Mouse (Mus musculus): ENCODE data around the gene Zc3h8.
A peak's percentile ranks its signal among the peaks of the same experiment; 100 is the strongest.

The Zc3h8 gene

GRCm38 (mm10) chr2:128890661-128891335 lies 53.1 kb downstream of the Zc3h8 start:
- no peak for DNase-seq

DNA sequence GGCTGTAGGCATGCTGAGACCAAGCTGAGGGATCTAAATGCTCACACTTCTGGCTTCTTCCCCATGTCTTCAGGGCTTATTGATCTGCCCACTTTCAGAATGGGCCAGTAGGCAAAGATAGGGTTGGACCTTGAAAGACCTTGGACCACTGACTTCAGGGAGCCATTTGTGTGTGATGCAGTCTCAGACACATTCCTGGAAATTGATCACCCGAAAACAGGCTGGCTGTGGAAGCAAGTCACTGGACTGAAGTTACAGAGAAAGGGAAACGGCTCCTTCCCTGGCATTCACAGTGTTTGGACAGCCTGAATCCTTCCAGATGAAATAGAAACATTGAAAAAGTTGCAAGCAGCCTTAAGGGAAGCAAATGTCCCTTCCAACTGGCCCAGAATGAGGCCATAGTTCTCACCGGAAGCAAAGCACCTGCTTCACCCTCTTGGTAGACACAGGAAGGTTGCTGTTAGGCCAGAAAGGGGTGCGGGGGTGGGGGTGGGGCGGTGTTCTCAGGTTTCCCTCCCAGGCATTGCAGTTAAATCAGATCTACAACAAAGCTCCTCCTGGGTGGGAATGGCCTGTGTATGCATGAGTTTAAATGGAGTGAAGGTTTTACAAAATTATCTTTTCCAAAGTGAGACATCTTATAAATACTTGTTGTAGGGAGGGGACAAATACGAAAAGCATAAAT lies 55.9 kb downstream of the Zc3h8 start:
- peak; percentile 15 for DNase-seq

DNA sequence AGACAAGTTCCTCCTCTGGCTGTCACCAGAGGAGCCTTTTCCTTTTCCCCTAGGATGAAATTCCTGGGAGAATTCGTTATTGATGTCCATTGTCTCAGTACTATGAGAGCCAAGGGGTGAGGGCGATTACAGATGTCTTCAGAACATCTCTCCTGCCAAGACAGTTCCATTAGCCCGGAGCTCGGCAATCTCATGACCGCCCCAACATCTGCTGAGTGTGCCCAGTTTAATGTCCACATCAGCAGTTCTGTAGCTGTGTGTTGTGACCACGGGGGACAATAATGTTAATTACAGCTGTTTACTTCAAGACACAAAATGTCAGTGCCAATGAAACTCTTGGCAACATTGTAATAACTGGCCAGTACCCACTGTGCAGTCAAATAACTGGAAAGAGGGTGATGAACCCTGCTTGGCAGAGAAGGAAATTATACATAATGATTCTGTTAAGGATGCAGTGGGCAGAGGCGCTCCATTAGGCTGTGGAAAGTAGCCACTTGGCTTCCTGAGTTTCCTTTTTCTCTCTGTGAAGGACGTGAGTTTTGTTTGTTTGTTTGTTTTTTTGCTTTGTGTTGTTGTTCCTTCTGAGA lies 58.6 kb downstream of the Zc3h8 start:
- DNase-seq: no peak

- no peak for DNase-seq
Observed at GRCm38 (mm10) chr2:128881236-128881635, 62.6 kb downstream of the Zc3h8 start.
